Mouse (Mus musculus): Measurements from ENCODE around the gene Smim24.

GRCm38 (mm10) chr10:81427804-81428506, 35.1 kb downstream of the Smim24 start:
- TF ChIP-seq CTCF (IDR thresholded peaks at IDR 0.05; ENCODE audit: low read depth) (no peak), EP300 (IDR thresholded peaks at IDR 0.05; ENCODE audit: low read depth) (no peak)

Measured in liver, postnatal 0 days (tissue).